Mouse (Mus musculus) A20 (cell line): ENCODE results near the gene Nkx3-2.

Source experiments
- DNase-seq: peaks from one replicate; pipeline ENCODE4 v3.0.0-alpha.2; 2011; ENCODE audit warnings: low read depth, low spot score

The Nkx3-2 gene

DNA sequence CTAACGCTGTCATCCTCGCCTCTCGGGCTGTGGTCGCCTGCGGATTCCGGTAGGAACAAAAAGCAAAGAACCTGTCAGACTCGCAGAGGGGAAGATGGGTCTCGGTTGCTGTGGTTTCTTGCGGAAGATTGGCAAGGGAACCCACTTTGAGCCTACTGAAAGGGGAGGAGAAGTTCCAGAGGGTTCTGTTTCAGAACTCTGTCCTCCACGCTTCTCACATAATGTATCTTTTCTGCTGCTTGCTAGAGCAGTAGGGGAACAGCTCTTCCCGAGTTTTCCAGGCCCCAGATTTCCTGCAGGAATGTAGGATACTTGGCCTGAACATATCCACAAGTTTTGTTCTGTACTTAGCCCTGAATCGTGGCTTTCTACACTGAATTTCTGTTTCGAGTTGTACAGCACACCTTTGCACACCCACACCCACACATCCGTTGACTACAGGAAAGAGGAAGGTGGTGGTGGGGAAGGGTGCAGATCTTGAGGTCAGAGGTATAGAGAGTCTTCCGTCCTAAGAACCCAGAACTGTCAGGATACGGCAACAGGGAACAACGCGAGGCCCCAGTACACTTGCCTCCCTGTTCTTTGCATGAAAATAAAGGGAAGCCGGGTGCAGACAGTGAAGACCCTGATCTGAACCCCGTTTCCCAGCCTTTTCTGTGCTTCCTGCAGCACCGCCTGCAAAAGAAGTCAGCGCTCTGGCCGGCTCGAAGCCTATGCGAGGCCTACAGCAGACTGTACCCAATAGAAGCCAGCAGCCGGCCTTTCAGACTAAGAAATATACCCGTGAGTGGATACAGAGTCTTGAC lies 2.0 kb downstream of the Nkx3-2 start:
- no peak for DNase-seq

DNA sequence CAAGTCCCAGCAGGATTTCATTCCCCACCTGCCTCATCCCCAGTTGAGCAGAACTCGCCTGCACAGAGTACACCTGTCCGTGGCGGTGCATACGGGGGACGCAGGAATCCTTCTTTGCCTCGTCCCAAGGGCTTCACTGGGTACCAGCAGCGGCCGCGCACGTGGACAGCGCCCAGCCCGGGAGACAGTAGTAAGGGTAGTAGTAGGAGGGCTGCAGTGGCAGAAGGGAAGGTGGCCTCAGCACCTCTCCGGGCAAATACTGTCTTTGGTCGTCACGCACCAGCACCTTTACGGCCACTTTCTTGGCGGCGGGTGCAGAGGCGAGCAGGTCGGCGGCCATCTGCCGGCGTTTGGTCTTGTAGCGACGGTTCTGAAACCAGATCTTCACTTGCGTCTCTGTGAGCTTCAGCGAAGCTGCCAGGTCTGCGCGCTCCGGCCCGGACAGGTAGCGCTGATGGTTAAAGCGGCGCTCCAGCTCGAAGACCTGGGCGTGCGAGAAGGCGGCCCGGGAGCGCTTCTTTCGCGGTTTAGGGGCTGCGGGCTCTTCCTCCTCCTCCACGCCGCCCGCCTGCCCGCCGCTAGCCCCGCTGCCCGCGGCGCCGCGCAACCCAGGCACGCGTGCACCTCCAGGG lies 2.7 kb downstream of the Nkx3-2 start:
- DNase-seq: no peak

DNA sequence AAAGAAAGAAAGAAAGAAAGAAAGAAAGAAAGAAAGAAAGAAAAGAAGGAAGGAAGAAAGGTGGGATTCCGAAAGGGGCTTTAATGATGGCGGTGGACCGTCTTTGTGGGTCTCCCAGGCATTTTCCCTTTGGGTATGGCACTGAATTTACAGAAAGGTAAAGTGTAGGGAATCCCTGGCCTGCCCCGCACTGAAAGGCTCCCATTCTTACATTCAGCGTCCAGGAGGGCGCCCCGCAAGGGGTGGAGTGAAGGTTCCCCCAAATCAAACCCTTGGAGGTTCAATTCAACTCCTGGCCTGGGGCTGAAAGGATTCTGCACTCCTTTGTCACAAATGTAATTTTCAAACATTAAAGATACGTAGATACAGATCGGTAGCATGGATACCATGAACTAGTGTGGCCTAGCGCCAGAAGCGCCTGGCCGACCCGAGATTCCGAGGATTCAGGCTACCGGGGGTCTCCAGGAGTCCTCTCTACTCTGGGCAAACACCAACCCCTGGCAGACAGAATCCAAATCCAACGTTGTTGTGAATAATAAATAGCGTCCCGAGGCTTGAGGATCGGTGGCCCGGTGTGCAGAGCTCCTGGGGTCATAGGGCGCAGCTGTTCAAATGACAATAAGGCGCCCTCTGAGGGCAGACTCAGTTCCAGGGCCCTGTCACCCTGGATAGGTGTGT lies 3.3 kb downstream of the Nkx3-2 start:
- no peak for DNase-seq

DNA sequence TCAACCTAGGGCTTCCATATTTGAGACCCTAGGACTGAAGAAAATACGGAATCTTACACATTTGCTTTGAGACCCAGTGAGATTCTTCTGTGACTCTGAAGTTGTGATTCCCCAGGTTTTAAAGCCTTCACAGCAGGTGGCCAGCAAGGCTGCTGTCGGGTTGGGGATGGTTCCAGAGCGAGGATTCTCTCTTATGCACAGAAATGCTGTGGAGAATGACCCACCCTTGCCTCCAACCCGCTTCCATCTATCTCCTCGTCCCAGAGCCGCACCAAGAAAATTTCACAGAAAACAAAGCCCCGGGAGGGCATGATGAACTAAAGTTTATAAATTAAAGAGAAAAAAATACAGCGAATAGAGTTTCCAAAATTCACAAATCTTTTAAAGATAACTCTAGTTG lies 4.2 kb downstream of the Nkx3-2 start:
- no peak for DNase-seq

DNA sequence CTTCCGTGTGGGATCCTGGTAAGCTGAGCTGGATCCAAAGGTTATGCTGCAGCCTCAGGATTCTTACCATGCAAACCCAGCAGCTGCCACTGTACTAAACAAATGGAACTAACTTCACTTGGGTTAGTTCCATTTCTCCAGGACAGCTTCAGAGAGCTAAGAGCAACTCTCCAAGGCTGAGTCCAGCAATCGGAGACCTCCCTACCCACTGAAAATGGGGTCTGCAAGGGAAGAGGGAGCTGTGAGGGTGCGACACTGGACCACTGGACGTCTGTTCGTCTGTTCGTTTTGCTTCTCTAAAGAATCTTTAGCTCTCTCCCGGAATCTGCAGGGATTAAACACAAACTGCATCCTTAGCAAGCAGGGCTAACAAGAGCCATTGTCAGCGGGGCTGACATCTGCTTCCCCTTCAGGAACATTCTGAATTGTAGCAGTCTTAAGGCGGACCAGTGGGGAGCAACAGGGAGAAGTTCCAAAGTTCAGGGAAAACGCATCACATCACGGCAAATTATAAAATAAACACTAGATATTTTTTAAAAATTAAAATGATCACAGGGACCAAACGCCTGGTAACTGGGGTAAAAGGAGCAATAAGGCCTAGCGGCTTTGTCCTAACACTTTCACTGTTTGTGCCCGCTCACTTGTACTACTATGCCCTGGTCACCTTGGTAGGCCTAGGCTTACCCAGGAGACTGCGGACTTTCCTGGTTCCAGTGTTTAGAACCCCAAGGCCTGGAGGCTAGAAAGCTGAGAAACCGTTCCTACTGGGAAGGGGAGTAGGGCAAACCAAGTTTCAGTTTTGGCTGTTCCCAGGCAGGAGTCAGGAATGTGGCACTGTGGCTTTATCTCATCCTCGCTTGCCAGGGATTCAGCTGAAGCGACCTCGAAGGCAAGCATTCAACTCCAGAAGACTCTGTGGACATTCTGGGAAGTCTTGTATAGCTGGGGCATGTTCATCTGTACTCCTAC lies 5.3 kb downstream of the Nkx3-2 start:
- no peak for DNase-seq

DNA sequence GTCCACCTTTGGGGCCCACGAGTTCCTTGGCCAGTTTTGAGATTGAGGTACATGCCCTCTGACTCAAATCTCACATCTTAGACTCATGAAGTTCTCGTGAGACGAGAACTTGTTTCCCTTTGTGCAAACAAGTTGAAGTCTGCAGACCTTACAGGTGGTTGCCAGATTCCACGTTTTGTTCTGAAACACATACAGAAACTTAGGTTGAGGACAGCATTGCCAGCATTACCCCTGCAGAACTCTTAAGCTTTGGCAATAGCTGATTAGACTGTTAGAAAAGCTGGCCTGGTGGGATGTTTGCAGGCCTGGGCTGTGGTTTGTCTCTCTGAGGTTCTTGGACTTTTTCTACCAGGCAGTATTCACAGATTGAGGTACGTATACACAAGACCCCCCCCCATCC lies 7.0 kb downstream of the Nkx3-2 start:
- DNase-seq: no peak

DNA sequence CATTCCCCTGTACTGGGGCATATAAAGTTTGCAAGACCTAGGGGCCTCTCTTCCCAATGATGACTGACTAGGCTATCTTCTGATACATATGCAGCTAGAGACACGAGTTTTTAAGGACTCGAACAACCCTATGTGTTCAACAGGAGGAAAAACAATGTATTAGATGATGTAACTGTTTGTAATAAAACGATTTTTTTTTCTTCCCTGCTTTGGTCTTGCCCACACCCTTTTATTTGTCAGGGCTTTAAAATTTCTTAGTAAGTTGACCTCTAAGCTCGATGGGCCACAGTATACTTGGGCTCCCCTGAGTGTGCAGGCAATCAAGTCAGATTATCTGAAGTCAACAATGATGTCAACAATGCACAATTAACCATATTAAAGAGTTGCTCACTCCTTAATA lies 7.9 kb downstream of the Nkx3-2 start:
- no peak for DNase-seq

DNA sequence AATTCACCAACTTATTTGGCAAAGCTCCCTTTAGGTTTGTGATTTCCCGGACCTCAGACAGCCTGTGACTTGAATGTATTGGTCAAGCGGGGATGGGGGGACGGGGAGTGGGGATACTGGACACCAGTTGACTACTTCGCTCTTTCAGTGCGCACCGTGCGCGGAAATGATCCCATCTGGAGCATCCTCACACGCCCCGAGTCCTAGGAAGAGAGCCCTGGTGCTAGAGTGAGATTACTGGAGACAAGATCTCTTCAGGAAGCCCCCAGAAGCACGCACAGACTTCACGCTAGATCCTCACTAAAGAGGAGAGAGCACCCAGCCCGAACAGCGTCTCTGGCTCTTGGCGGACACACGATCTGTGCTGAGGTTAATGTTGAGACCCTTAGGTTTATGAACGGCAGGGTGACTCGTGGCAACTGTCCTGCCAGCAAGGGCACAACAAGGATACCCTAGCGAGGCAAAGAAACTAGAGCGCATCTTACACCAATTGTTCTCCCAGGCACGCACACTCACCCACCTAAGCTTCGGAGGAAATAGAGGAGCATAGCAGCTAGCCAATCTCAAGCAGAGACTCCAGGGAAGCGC lies 8.8 kb downstream of the Nkx3-2 start:
- DNase-seq: no peak

DNA sequence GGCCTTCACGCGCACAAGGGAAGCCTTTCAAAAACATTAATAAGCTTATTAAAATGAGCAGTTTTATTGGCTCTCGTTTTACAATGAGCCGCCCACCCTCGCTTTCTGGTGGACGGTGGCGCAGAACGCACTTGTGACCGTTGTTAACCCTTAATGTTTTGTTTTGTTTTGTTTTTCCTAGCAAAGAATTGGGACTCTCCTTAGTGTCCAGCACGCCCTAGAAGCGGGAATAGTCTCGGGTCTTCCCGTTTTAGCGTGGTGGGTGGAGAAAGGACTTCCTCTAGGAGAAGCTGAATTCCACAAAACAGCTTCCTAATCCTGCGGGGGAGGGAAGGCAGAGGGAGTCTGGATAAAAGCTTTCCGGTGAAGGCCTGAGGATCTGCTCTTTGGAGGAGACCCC lies 9.5 kb downstream of the Nkx3-2 start:
- no peak for DNase-seq

DNA sequence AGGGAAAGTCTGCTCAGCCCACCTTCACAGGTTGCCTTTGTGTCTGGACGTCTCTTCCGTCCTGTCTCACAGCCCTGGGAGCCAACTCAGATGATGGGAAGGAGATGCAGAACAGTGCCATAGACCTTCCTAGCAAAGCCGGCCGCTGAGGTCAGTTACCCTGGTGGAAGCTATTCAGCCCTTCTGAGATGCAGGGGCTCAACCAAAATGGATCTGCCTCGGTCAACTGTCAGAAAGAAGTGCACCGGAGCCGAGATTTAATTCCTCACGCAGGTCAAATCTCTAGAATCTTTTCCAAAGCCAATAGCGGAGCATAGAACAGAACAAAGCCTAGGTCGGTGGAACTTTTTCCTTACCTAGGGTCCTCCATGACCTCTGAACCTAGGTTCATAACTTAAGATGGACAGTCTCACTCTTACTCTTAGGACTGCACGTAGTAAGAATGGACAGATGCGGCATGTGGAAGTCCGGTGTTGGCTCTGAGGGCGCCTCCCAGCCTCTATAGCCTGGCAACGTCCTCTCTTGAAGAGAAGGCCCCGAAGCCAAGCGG lies 10.0 kb downstream of the Nkx3-2 start:
- no peak for DNase-seq

DNA sequence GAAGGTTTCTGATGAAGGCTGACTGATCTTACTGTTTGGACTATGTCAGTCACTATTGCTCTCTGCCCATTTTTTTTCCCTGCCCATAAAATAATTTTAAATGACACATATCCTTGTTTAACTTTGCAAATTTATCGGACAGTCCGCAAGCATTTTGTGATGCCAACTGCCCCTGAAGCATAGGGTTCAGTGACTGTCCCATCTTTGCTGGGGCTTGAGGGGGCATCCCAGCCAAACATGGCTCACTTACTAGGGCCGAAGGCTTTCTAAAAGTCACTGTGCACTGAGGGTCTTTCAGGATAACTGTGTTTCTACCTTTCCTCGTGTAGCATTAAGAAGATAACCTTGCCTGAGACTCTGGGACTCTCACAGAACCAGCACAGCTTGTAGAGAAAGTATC lies 11.6 kb downstream of the Nkx3-2 start:
- no peak for DNase-seq

DNA sequence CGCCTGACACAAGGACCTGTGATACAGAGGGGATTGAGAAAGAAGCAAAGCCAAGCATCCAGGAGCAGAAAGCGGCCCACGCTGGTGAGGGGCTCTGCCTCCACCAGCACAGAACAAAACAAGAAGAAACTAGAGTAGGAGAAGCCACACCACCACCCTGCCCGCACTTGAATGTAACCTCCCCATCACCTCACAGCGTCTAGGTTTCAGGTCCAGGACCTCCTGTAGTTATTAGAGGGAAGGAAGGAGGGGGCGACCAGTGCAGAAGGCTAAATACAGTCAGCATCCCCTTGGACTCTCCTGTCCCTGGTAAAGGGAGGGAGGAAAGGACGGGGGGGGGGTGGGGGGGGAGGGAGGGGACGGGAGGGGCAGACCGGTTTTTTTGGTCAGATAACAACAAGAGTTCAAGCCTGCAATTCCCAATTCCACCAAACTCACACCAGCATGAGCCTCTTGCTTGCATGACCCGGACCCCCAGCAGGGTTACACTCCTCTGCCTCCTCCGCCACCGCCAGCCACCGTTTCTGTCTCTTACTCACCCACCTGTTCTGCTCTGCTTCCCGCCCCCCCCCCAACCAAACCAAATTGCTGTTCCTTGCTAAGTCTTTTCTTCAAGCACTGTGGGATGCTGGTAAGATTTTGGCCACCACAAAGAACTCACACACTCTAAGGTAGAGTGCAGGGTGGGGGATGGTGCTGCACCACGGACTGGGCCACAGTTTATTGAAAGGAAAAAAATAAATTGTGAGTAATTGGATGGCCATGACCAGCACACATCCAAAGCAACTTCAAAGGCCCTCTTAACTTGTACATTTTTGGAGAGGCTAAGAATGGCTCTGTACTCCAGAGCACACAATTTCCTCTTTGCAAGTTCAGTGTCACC lies 19.2 kb downstream of the Nkx3-2 start:
- no peak for DNase-seq

DNA sequence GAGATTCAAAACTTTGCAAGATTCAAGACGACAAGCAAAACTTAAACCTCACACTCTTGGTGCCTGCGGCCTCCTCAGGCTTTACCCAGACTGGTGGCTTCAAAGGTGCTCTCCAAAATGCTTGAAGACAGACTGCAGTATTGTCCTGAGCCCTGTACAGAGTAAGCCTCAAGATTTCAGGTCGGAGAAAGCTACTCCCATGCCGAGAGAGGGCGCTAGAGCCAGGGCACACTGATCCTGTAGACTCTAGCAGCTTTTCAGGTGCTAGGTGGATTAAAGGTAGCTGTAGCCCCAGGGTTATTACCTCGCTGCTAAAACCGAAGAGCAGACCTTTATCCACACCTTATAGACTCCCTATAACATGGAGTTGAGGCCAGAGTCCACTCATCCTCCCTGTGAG lies 20.1 kb downstream of the Nkx3-2 start:
- DNase-seq: no peak

DNA sequence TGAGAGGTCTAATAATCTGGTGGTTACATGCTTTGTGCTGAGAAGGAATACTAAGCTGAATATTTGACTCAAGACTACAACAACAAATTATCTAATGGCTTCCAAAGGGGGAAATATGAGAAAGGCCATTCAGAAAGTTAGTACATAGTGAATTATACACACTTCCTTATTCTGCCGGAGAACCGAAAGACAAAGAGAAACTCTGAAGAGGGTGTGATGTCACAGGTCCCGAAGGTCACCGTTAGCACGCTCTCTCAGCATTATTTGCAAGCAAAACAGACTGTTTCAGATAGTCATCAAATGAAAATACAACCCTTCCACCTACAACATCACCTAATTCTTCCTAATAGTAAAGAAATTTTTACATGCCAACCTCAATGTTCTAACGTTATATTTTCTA lies 25.5 kb downstream of the Nkx3-2 start:
- DNase-seq: peak; percentile 89

DNA sequence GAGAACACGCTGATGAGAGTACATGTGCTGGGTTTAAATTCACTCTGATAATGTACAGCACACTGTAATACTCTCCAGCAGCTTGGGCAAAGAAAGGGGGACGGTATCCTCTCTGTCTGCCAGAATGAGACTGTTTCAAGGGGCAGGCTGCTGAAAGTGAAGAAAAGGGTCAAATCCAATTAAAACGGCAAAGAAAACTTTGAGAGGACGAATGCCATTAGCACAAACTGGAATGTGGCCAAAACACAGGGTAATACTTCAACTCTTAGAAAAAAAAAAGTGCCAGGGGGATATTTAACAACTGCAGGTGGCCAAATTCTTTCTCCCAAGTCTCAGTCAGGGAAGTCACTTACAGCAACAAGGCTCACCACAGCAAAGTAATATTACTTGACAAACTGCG lies 27.3 kb downstream of the Nkx3-2 start:
- no peak for DNase-seq

DNA sequence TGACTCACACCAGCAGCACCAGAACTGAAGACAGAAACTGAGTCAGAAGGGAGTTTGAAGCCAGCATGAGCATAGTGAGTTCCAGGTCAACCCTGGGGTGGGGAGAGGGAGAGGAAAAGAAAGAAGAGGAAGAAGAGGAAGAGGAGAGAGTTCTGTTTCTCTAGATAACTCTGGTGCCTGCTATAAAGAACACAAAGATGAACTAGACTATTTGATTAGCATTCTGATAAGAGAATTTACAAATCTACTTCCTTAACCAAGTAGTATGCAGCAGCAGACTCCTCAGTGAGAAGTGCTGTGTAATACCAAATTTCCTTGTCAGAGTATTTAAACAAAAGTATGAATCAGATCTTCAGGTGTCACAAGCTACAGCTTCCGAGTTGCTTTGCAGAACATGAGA lies 37.3 kb downstream of the Nkx3-2 start:
- no peak for DNase-seq

DNA sequence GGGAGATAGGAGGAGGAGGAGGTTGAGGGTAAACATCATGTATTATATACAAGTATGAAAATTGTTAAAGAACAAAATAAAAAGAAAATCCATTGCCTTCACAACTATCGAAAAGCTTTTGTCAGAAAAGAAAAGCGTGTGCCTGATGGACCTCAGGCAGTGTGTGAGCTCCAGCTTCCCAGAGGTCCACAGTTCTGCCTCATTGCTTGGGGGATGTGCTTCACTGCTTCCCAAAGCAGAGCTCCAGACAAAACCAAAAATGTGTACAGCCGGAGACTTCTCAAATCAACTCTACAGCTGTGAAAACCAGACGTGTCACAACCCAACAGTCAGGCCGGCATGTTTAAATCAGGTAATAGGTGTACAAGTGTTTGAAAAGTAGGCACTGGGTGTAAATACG lies 38.7 kb downstream of the Nkx3-2 start:
- DNase-seq: no peak
